13 mouse cellular contexts compared by ENCODE assay signal in genomic region chr10:60558491-60558927, GRCm38 (mm10).
DNase-seq lines count a peak whose midpoint lies in the region; ATAC-seq and TF ChIP-seq lines count a peak whose summit lies in the region.
"Had no signal": no experiment of that assay in that cellular context is flagged by ENCODE, and none has a peak within 500 bp of the region (broad histone marks: within the 10 kb centered on the region; RNA-seq: fewer than 3 reads in every experiment).

No protein-coding gene starts in this region.

- intact Hi-C loops in gastrocnemius, adult 2 months (cut with DNase I), result no loop called here

- no peak overlapping the region for H3K4me2 ChIP-seq in embryonic facial prominence, embryonic 13.5 days
- no peak overlapping the region for H3K4me2 ChIP-seq in hindbrain, embryonic 14.5 days (replicated peaks)
- H3K4me2 ChIP-seq in lung, postnatal 0 days (replicated peaks; ENCODE audit: low read depth, low read length), result no peak overlapping the region
- H3K4me2 ChIP-seq: embryonic facial prominence, embryonic 12.5 days; liver, embryonic 12.5 days; stomach, embryonic 15.5 days had no signal

- no peaks in the 10 kb centered on the region for H3K27me3 ChIP-seq in embryonic facial prominence, embryonic 13.5 days
- no peaks in the 10 kb centered on the region for H3K27me3 ChIP-seq in hindbrain, embryonic 14.5 days (ENCODE audit: control insufficient read depth, insufficient read depth, low read length)
- H3K27me3 ChIP-seq in lung, postnatal 0 days (replicated peaks; ENCODE audit: insufficient read depth, low read length), result no peaks in the 10 kb centered on the region
- H3K27me3 ChIP-seq: embryonic facial prominence, embryonic 12.5 days; liver, embryonic 12.5 days; stomach, embryonic 15.5 days had no signal

- H3K4me1 ChIP-seq in embryonic facial prominence, embryonic 13.5 days, result peaks cover 9% of the 10 kb centered on the region; the same call in 1 of the 2 replicates
- H3K4me1 ChIP-seq in hindbrain, embryonic 14.5 days (replicated peaks; ENCODE audit: control insufficient read depth, insufficient read depth, low read length), result peaks cover 3% of the 10 kb centered on the region
- H3K4me1 ChIP-seq in lung, postnatal 0 days (ENCODE audit: insufficient read depth, low read depth, low read length), result no peaks in the 10 kb centered on the region
- H3K4me1 ChIP-seq: stomach, embryonic 15.5 days had no signal

- no peaks in the 10 kb centered on the region for H3K36me3 ChIP-seq in embryonic facial prominence, embryonic 13.5 days
- no peaks in the 10 kb centered on the region for H3K36me3 ChIP-seq in hindbrain, embryonic 14.5 days (replicated peaks; ENCODE audit: control insufficient read depth, insufficient read depth)
- H3K36me3 ChIP-seq in lung, postnatal 0 days (ENCODE audit: insufficient read depth, low read length), result no peaks in the 10 kb centered on the region
- H3K36me3 ChIP-seq: embryonic facial prominence, embryonic 12.5 days; liver, embryonic 12.5 days; stomach, embryonic 15.5 days had no signal

- TF ChIP-seq CTCF in gastrocnemius, adult 2 months (IDR thresholded peaks at IDR 0.05), result no peak
- TF ChIP-seq CTCF in lung, postnatal 0 days (IDR thresholded peaks at IDR 0.05), result no peak

- no peak for TF ChIP-seq EP300 in lung, postnatal 0 days (IDR thresholded peaks at IDR 0.05)

- DNase-seq in gastrocnemius, adult 2 months, result no peak
- no peak for DNase-seq in gastrocnemius, adult 18-20 months (ENCODE audit: low spot score)
- DNase-seq in hindbrain, embryonic 14.5 days (ENCODE audit: low spot score), result no peak
- peak; percentile 54 for DNase-seq in lung, postnatal 0 days (ENCODE audit: low spot score)
- no peak for DNase-seq in thymus, postnatal 4 days
- no peak for DNase-seq in thymus, adult 18-20 months
- no peak for DNase-seq in thymus, postnatal 0 days (ENCODE audit: low spot score)
- DNase-seq: B cell, adult 2 months; gastrocnemius, postnatal 14 days had no signal

- WGBS in embryonic facial prominence, embryonic 13.5 days, result 40% methylated on average over 9 of the region's 9 CpGs
- WGBS in hindbrain, embryonic 14.5 days, result 13% methylated on average over 9 of the region's 9 CpGs
- 30% methylated on average over 9 of the region's 9 CpGs for WGBS in lung, postnatal 0 days

- H3K27ac ChIP-seq in gastrocnemius, adult 2 months, result peak overlapping the region; percentile 70
- H3K27ac ChIP-seq in embryonic facial prominence, embryonic 13.5 days, result no peak overlapping the region
- H3K27ac ChIP-seq in hindbrain, embryonic 14.5 days, result no peak overlapping the region
- H3K27ac ChIP-seq in lung, postnatal 0 days (ENCODE audit: low read length), result no peak overlapping the region
- H3K27ac ChIP-seq: embryonic facial prominence, embryonic 12.5 days; liver, embryonic 12.5 days; stomach, embryonic 15.5 days had no signal

- H3K9ac ChIP-seq in embryonic facial prominence, embryonic 13.5 days, result 0 out of 2 replicates have a peak overlapping the region, but pooled peaks have one; percentile 11
- no peak overlapping the region for H3K9ac ChIP-seq in hindbrain, embryonic 14.5 days
- no peak overlapping the region for H3K9ac ChIP-seq in lung, postnatal 0 days (replicated peaks; ENCODE audit: low read depth)
- H3K9ac ChIP-seq: embryonic facial prominence, embryonic 12.5 days; liver, embryonic 12.5 days; stomach, embryonic 15.5 days had no signal

- ATAC-seq in embryonic facial prominence, embryonic 13.5 days (ENCODE audit: insufficient number of reproducible peaks, insufficient read depth, low FRiP score, low TSS enrichment, low read depth), result no peak
- ATAC-seq in hindbrain, embryonic 14.5 days (ENCODE audit: low FRiP score), result 0 out of 2 replicates have a peak, but pooled peaks have one; percentile 34
- peak; percentile 87 for ATAC-seq in lung, postnatal 0 days
- ATAC-seq: liver, embryonic 12.5 days had no signal

- no peaks in the 10 kb centered on the region for H3K9me3 ChIP-seq in embryonic facial prominence, embryonic 13.5 days
- H3K9me3 ChIP-seq in hindbrain, embryonic 14.5 days (ENCODE audit: control insufficient read depth, low read length), result no peaks in the 10 kb centered on the region
- H3K9me3 ChIP-seq in lung, postnatal 0 days (ENCODE audit: low read length), result no peaks in the 10 kb centered on the region
- H3K9me3 ChIP-seq: embryonic facial prominence, embryonic 12.5 days; liver, embryonic 12.5 days; stomach, embryonic 15.5 days had no signal

- H3K4me3 ChIP-seq in gastrocnemius, adult 2 months, result no peak overlapping the region
- no peak overlapping the region for H3K4me3 ChIP-seq in embryonic facial prominence, embryonic 13.5 days
- no peak overlapping the region for H3K4me3 ChIP-seq in hindbrain, embryonic 14.5 days (replicated peaks; ENCODE audit: low read length)
- no peak overlapping the region for H3K4me3 ChIP-seq in lung, postnatal 0 days (ENCODE audit: low read depth, low read length)
- H3K4me3 ChIP-seq: embryonic facial prominence, embryonic 12.5 days; liver, embryonic 12.5 days; stomach, embryonic 15.5 days had no signal
